Mouse (Mus musculus): Measurements from ENCODE around the gene Btla.

Gene Btla

DNA sequence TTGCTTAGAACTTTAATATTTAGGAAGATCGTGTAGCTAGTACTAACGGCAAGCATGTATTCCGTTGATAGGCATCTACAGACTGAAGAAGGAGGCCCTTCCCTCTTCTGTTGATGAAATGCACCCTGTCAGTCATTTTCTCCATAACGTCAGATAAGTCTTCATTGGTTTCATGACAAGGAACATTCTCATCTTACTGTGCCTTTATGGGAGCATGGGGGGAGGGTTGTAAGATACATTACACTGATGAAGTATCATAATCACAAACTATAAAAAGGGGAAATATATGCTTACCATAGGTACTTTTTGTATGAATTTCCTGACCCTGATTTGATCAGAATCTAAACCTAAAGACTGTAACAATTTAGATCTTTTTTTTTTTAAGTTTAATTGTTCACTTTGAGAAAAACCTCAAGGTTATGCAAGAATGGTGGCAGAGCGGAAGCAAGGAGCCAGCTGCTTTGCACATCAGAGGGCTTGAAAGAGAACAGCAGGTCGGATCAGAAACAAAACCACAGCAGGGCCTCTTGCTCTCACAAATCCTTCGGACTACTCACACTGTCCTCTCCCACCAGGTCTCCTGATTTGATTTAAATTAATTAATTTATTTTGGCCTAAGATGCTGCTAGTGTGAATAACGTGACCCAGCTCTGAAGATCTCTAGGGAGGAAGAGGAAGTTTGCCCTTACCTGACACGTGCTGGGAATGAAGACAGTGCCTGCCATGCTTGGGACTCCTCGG is at the start of gene Btla:
Btla (plus strand) TSS at position 668 of the 741 bp plus-strand sequence.
- no peak for DNase-seq (ENCODE audit: low spot score in 2 of 2)

DNA sequence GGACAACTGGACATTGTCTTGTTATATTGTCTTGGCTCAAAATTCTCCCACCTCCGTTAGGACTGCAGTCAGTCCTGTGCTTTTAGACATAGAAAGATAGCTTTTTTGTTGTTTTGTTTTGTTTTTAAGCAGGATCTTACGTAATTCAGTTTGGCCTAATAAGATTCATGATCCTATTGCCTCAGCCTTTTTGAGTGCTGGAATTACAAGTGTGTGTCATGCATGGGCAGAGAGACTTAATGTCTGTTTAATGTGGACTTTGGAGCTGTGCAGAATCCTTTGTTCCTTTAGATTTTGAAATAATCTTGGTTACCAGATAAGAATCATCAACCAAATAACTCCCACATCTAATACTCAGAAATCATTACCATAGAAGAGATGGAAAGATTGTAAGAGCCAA is 45.6 kb upstream of the Btla start:
- no peak for DNase-seq (ENCODE audit: low spot score in 2 of 2)

DNA sequence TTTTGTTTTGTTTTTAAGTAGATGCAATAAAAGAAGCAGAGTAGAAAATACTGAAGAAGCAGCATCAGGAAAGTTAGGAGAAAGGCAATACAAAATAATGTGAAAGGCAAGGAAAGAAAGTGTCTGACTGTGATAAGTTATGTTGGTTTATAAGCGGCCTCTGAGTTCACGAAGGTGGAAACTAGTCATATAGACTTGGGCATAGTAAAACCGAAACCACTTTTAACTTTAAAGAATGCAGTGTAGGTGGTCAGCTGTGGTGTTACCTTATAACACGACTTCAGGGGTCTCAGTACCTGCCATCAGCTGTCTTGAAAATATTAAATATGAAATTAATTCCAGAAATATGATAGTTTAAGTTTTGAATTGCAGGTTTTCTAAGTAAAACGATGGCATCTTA is 42.3 kb upstream of the Btla start:
- DNase-seq (ENCODE audit: low spot score in 2 of 2), result no peak

DNA sequence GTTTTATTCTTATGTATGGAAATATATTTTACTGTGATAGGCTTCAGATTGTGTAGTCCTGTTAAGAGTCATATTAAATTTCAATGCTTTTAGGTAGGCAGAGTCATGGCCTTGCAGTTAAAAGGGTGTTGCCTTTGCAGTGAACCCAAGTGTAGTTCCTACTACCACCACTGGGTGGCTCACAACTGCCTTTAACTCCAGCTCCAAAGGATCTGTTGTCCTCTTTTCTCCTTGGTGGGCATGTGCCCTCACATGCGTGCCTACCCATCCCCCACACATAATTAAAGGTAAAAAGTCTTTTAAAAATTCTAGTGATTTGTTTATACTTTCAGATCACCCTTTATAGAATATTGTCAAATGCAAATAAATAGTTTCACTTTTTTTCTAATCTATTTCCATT is 31.5 kb upstream of the Btla start:
- peak; percentile 26 to 78 for DNase-seq (ENCODE audit: low spot score in 2 of 2)

DNA sequence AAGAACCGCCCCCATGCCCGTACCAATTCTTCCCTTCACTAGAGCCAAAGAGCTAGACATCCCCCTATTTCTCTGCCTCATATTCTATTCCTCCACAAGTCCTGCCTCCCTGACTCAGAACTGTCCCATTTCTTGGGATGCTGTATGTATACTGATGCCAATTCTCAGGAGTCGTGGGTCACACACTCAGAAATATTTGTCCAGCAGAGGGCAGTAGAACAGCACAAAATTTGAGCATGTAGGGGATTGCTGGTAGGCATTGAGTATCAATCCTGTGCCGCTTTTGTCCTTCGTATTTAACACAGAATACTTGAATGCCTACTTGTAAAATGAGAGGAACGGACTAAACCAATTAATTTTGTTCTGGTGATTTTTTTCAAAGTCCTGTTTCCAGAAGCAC is 27.3 kb upstream of the Btla start:
- peak in 1 of 2 experiments; percentile 24 for DNase-seq (ENCODE audit: low spot score in 2 of 2)

DNA sequence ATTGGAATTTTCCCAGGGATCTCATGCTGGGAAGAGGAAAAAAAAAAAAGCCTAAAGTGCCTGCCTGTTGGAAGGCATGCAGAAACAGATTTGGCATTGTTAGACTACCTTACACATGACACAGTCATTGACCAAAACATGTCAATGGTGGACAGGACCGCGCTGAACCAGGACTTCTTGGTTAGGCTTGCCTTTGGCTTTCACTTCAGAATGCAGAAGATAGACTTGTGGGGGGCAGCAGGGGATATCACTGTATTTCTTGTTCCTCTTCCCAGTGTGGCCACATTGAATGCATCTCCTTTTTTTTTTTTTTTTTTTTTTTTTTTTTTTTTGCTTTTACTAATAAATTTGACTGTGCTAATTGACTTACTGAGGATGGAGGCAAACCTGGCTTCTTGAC is 22.7 kb upstream of the Btla start:
- DNase-seq (ENCODE audit: low spot score in 2 of 2), result no peak

DNA sequence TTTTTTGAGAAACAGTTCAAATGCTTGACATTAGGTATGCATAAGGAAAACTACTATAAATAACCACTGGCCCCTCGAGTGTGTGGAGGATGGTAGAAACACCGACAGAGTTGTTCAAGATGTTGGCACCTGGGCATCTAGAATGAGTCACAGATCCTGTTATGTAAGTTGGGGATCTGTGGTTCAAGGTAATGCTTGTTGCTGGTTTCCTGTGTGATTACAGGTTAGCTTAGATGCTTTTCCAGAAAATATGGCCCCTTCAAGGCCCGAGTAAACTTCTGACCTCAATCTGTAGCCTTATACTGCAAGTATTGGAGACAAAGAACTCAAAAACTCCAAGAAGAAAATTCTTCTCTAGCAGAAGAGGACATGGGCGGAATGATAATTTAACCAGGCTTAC is 19.7 kb upstream of the Btla start:
- DNase-seq (ENCODE audit: low spot score in 2 of 2), result no peak

DNA sequence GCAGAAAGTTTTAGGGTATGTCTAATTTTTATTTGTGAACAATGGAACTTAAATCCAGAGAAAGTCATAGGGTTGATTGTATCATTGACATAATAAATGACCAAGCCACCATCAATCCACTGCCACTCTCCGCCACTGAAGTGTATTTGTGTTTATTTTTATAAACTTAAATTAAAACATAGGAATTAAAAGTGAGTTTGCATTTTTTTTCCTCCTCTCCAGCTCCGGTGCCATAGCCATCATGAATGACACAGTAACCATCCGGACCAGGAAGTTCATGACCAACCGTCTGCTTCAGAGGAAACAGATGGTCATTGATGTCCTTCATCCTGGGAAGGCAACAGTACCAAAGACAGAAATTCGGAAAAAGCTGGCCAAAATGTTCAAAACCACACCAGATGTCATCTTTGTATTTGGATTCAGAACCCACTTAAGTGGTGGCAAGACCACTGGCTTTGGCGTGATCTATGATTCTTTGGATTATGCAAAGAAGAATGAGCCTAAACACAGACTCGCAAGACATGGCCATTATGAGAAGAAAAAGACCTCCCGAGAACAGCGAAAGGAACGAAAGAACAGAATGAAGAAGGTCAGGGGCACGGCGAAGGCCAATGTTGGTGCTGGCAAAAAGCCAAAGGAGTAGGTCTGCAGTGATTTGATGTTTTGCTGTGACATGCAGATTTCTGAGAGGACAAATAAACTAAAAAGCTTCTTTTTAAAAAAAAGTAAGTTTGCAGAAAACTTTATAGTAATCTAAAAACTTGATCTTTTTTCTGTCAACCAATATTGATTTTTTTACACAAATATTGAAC is 19.1 kb upstream of the Btla start:
- no peak for DNase-seq (ENCODE audit: low spot score in 2 of 2)

DNA sequence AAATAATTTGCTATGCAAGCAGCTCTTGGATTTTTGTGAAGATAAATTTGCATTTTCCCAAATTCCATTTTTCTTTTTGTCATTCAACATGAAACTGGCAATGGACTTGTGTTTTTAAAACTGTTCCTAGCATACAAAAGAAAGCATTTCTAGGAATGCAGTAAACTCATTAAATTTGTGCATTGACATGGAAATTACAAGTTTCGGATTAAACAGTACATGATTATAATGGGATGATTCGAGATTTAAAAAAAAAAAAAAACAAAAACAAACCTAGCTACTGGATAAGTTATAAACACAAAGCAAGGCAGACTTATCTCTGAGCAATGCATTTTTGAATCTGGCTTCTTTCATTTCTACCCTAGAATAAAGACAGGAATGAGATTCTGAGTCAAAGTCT is 2.1 kb upstream of the Btla start:
- DNase-seq (ENCODE audit: low spot score in 2 of 2), result no peak

DNA sequence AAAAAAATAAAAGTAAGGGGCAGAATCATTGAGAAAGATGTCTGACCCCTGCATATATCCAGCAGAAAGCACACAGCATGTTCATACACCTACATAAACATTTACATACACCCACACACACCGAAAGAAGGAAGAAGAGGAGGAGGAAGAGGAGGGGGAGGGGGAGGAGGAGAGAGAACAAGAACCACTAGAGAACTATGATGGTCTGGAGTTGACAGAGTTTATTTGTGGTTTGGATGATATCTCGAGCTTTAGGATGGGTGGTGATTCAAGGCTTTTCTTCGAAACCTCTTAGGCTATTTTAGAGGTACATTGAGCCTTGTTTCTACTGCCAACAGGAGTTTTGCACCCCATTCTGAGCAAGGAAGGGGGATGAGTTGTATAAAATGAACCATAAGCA is 1.3 kb upstream of the Btla start:
- no peak for DNase-seq (ENCODE audit: low spot score in 2 of 2)

DNA sequence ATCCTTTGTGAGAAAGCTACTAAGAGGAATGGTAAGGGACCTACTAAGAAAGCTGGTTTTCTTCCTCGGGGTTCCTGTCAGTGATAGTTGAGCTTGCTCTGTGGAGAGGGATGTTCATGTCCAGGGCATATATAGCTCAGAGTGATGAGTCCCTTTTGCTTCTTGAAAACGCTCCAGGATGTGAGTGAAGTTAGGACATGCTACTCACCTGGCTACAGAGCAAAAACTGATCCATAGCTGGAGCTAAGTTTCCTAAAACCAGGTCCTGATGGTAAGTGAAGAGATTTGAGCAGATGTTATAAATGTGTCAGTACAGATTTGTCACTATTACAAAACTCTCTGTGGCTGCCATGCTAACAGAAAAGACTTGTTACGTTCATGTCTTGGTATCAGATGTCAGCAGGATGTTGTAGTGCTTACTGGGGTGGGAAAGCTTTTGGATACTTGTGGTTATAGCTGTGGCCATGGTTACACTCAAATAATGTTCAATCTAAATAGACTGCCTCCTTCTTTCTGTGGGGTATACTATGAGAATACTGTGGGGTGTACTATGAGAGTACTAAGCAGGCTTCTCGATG is 405 bp downstream of the Btla start:
- no peak for DNase-seq (ENCODE audit: low spot score in 2 of 2)

DNA sequence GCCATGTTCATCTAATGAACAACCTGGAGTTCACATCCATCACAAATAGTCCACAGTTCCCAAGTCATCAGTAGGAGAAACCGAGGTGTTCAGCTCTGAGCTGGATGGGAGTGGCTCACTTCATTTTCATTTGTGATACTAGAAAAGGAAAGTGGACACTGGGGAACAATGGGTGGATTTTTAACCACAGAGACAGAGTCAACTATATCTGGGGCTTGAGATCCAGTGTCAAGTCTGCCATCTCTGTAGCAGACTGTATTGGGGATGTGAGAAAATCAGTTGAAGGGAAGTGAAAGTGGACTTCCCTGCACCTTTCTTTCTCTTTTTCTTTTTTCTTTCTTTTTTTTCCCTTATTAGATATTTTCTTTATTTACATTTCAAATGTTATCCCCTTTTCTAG is 2.9 kb downstream of the Btla start:
- no peak for DNase-seq (ENCODE audit: low spot score in 2 of 2)

DNA sequence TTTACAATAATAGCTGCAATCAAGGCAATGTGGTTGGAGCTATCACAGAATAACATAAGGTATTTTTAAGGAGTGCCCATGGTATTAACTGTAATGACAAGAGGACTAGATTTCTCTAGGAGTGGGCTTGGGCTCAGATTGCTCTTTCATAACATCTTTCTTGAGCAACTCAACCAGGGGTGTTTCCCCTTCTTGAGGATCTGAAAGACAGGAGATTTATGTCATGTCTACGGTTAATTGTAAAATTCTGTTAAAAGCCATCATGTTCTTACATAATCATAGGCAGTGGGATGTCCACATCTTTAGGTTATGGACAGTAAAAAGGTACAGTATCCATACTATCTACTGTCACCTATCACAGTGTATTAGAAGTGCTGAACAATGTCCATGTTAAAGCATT is 7.2 kb downstream of the Btla start:
- no peak for DNase-seq (ENCODE audit: low spot score in 2 of 2)

DNA sequence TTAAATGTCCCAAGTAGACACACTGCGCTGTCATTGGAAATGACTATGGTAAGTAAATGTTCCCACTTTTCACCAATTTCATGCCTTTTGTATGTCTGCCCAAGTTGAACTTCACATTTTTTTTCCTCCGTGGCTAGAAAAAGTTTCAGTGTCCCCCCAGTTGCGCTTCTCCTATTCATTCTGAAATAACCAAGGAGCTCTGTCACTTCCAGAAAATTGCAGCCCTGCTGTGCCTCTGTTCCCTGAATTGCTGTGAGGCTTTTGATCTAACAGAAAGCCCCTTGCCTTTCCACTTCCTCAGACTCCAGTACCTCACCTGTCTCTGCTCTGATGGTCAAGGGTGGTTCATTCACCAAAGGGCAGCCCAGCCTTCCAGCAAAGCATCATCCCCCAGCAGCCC is 8.9 kb downstream of the Btla start:
- no peak for DNase-seq (ENCODE audit: low spot score in 2 of 2)

DNA sequence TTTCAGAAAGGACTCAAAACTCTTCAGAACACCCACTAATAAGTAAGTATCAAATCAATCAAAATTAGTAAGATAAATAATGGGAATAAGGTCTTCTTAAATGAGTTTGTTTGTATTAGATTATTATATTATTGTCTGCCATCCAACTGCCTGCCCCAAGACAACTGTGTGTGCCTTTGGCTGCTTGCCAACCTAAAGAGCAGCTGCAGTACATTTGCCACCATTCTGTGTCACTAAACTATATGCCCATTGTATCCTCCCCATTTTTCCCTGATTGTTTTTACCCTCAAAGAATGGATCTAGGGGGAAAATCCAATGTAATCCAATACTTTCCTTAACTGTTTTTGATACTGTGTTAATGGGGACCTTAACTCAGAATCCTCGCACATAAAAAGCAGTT is 18.6 kb downstream of the Btla start:
- no peak for DNase-seq (ENCODE audit: low spot score in 2 of 2)

DNA sequence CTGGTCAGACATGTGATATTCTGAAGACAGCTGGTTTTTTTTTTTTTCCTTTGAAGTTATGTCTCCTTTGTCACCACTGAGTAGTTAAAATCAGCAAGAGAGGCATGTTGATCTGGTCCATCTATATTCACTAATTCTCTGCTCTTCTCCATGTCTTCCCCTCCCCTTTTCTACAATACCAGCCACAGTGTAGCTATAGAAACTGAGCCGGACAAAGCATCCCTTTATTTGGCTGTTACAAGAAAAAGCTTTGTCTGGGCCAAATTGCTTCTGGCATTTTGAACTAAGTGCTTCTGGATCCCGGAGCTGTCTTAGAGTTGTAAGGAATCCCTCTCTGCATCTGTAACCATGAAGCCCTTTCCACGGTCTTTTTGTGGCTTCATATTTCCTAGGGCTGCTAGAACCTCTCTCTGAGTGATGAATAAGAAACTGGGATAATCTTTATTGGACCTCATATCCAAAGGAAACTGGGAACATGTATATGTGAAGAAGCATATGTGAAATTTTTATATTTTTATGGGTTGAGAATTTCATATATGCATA is 20.9 kb downstream of the Btla start:
- DNase-seq (ENCODE audit: low spot score in 2 of 2), result no peak

DNA sequence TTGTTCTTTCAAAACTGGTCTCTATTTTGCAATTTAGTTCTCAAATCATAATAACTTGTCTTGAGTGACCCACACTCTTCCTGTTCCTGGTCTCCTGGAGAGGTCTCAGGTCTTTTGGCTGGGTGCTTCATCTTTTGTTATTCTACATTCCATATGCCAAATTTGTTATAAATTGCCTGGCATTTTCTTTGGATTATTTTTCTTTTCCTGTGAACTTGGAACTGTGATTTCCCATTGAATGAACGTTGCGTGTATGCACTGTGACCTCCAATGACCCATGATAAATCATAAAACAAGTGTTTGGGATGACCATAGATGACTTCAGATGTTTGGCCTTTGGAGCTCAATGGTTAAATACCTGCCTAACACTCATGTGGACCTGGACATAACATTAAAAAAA is 25.6 kb downstream of the Btla start:
- DNase-seq (ENCODE audit: low spot score in 2 of 2), result no peak

DNA sequence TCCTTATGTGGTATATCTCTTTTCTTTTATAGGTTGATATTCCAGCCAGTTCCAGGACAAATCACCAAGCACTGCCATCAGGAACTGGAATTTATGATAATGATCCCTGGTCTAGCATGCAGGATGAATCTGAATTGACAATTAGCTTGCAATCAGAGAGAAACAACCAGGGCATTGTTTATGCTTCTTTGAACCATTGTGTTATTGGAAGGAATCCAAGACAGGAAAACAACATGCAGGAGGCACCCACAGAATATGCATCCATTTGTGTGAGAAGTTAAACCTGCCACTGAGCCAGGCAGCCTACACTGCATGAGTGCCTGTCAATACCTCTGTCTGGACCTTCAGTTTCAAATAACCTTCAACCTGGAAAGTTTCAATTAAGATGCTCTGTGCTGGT is 26.2 kb downstream of the Btla start:
- DNase-seq (ENCODE audit: low spot score in 2 of 2), result no peak

DNA sequence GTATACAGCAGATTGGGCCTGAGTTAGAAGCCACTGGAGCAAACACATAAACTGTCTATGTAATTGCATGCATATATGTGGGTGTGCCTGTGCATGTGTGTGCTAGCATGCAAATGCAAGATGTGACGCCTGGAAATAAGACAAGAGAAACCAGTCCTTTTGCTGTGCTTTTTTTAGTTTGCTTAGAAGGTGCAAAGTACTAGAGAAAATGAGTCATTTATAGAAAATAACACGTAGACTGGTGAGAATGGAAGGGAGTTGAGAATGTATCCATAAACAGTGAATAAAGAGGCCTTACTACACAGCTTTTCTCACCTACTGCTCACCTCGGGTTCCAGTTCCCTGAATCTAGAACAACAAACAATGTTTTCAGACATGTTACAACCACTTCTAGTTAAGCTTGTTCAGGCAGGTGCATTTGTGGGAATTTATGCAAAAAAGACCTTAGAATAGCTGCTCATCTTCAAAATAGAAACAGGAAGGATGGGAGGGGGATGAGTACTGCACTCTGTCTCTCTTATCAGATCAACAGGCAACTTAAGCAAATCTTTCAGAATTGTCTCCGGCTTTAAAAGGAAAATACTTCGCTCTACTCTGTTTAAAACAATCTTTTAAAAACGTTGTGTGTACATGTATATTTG is 27.8 kb downstream of the Btla start:
- DNase-seq (ENCODE audit: low spot score in 2 of 2), result no peak

DNA sequence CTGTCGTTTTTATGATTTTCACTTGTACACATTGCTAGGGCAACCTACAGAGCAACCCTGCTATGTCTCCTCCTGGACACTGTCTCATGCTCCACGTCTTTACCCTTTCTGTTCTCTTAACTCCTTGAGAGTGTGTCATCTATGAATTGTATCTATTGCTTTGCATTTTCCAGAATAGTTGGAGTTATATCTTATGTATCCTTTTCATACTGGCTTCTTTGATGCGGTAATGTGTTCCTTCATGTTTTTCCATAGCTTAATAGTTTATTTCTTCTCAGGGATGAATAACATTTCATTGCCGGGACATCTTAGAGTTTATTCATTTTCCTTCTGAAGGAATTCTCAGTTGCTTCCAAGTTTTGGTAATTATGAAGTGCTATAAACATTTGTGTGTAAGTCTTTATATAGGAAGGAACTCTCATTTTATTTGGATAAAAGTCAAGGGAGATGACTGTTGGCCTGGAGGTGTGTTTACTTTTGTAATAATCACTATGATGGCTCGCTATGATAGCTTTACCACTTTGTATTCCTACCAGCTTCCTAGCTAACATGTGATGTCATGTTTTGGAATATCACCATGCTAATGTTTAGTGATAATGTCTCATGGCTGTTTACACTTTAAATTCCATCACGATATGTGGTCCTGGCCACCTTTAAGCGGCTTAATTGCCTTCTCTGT is 31.2 kb downstream of the Btla start:
- DNase-seq (ENCODE audit: low spot score in 2 of 2), result no peak

DNA sequence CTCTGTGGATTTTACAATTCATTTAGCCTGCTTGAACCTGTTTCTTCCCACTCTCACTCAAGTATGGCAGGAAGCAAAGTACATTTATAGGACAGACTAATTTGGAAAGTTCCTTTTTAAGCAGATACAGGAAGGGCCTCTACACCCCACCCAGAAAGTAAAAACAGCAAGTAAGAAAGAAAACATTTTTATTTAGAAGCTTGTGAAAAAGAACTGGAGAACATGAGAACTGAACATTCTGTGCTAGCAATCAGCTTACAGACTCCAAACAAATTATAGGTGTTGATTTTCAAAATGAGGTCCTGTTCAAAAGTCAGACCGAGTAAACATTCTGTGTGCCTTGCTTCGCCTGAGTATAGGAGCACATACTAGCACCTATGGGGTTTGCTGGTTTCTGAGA is 32.8 kb downstream of the Btla start:
- DNase-seq (ENCODE audit: low spot score in 2 of 2), result no peak

DNA sequence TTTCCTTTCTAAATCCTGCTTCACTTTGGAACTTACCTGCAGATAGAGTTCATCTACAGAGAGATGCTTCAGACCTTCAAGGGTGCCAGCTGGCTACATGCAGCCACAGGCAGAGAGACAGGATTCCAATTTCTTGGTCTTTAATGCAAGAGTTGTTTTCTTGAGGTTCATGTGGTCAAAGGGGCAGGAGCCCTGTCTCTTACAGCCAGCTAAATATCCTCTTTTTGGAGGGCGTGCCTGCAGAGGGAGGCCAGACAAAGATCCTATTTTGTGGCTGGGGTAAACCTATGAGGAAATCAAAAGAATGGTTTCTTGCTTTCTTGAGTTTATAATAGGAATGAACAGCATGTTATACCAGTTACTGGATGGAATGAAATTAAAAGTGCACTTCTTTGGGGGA is 33.5 kb downstream of the Btla start:
- DNase-seq (ENCODE audit: low spot score in 2 of 2), result no peak

All from urinary bladder, postnatal 4 days (tissue).